Mouse (Mus musculus): ENCODE results near the gene Gzf1. TPM values are rescaled to one million over a fixed set of nuclear protein-coding genes. Genes with fewer than 3 reads are reported as not detected.

The Gzf1 gene
- polyA plus RNA-seq, 1 experiment from 2014 or later, result 18.5 TPM

DNA sequence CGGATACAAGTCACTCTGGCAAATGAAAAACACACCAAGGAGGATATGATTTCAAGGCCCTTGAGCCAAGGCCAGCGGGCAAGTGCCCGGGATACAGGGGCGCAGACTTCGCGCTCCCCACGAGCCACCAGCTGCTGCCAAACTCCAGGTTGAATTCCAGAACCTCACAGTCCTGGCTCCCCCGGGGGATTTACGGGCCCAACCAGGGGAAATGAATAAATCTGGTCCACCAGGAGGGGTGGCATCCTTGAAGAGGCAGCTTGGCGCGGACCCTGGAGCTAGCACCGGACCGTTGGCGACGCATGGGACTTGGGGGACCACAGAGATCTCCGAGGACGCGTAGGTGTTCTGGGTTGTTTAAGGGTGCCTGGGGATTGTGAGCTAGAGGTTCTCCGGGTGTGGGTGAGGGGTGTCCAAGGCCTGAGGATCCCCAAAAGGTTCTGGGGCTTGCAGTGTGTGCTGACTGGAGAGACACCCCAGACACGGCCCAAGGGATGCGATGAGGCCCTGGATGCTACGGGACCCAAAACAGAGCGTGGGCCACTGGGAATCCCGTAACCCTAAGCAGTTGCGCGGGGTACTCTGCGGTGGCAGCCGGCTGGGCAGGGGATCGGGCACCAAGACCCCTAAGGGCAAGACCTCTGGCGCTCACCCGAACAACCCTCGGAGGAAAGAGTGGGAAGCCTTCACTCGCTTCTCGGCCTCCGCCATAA lies 50.9 kb downstream of the Gzf1 start:
- Histone ChIP-seq H3K27ac (peak overlapping the region; percentile 61), H3K9me3 (ENCODE audit: control insufficient read depth, low read length) (no peaks in the 10 kb centered on the region), H3K4me3 (replicated peaks; ENCODE audit: low read length) (peak overlapping the region; percentile 86), H3K36me3 (replicated peaks; ENCODE audit: control insufficient read depth, insufficient read depth) (no peaks in the 10 kb centered on the region), H3K4me2 (replicated peaks) (peak overlapping the region; percentile 89), H3K27me3 (ENCODE audit: control insufficient read depth, insufficient read depth, low read length) (no peaks in the 10 kb centered on the region), H3K9ac (peak overlapping the region; percentile 95), H3K4me1 (replicated peaks; ENCODE audit: control insufficient read depth, insufficient read depth, low read length) (peaks cover 24% of the 10 kb centered on the region)
- WGBS, result under 1% methylated on average over 35 of the region's 35 CpGs
- peak; percentile 82 for ATAC-seq (ENCODE audit: low FRiP score)
- no peak for DNase-seq (ENCODE audit: low spot score)

DNA sequence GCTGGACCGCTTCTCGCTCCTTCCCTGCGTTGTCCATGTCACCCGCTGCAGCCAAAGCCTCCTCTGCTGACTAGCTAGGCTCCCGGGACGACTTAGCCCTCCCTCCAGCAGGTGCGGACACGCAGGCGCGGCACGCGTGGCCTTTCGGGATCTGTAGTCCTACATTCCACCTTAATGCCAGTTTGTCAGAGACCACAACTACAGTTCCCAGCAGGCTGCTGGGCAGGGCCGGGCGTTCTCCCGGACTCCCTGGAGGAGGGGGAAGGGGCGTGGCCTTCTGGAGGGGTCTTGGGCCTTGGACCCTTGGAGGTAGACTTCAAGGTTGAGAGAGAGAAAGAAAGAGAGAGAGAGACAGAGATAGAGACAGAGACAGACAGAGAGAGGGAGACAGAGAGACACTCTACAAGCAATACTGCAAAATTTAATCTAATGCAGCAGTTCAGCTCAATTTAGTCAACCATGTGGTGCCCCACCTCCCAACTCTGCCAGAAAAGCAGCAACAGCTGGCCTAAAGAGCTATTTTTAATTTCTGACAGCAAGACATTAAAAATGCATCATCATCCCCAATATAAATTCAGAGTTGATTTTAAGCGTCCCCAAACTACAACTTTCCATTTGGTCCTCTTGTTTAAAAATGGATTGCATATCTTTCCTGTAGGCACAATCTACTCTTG lies 51.6 kb downstream of the Gzf1 start, which contains the start of gene Napb:
Gene Napb, minus strand, starts transcription at position 141 of the 674 bp plus-strand sequence.
- H3K36me3 ChIP-seq (replicated peaks; ENCODE audit: control insufficient read depth, insufficient read depth), result no peaks in the 10 kb centered on the region
- peak; percentile 92 for DNase-seq (ENCODE audit: low spot score)
- WGBS, result 3% methylated on average over 18 of the region's 18 CpGs

More for the DNA sequence above, 51.6 kb downstream of the Gzf1 start, which contains the start of gene Napb:
- peak; percentile 100 for ATAC-seq (ENCODE audit: low FRiP score)
- Histone ChIP-seq H3K9me3 (ENCODE audit: control insufficient read depth, low read length) (no peaks in the 10 kb centered on the region), H3K4me3 (replicated peaks; ENCODE audit: low read length) (peak within 1 kb of the TSS; percentile 86), H3K9ac (peak within 1 kb of the TSS; percentile 95), H3K27ac (peak within 1 kb of the TSS; percentile 61), H3K4me1 (replicated peaks; ENCODE audit: control insufficient read depth, insufficient read depth, low read length) (peaks cover 24% of the 10 kb centered on the region), H3K27me3 (ENCODE audit: control insufficient read depth, insufficient read depth, low read length) (no peaks in the 10 kb centered on the region), H3K4me2 (replicated peaks) (peak within 1 kb of the TSS; percentile 89)

Other genes starting within 250 kb of the Gzf1 start
- gene Cd93, start 237.5 kb upstream of the Gzf1 start, polyA plus RNA-seq (2014; fragmentation: Nextera tagmentation; extraction: Ambion mirVana), result 10.1 and 10.3 TPM in 2 replicates
- 47.0 and 48.5 TPM in 2 replicates for gene Nxt1, start 8.4 kb upstream of the Gzf1 start, polyA plus RNA-seq (2014; fragmentation: Nextera tagmentation; extraction: Ambion mirVana)
- gene Napb, start 51.4 kb downstream of the Gzf1 start, polyA plus RNA-seq (2014; fragmentation: Nextera tagmentation; extraction: Ambion mirVana), result 94.1 and 99.4 TPM in 2 replicates
- gene Cstl1, start 69.3 kb downstream of the Gzf1 start, polyA plus RNA-seq (2014; fragmentation: Nextera tagmentation; extraction: Ambion mirVana), result not detected in 2 replicates
- not detected in 2 replicates for gene Cst11, start 90.5 kb downstream of the Gzf1 start, polyA plus RNA-seq (2014; fragmentation: Nextera tagmentation; extraction: Ambion mirVana)
- gene 8030411F24Rik, start 101.0 kb downstream of the Gzf1 start, polyA plus RNA-seq (2014; fragmentation: Nextera tagmentation; extraction: Ambion mirVana), result not detected in 2 replicates
- gene Cst12, start 108.3 kb downstream of the Gzf1 start, polyA plus RNA-seq (2014; fragmentation: Nextera tagmentation; extraction: Ambion mirVana), result not detected in 2 replicates
- not detected in 2 replicates for gene Cst8, start 117.8 kb downstream of the Gzf1 start, polyA plus RNA-seq (2014; fragmentation: Nextera tagmentation; extraction: Ambion mirVana)
- not detected in 2 replicates for gene Cst13, start 139.1 kb downstream of the Gzf1 start, polyA plus RNA-seq (2014; fragmentation: Nextera tagmentation; extraction: Ambion mirVana)
- not detected in 2 replicates for gene Cst9, start 154.1 kb downstream of the Gzf1 start, polyA plus RNA-seq (2014; fragmentation: Nextera tagmentation; extraction: Ambion mirVana)
- gene 9230104L09Rik, start 184.0 kb downstream of the Gzf1 start, polyA plus RNA-seq (2014; fragmentation: Nextera tagmentation; extraction: Ambion mirVana), result not detected in 2 replicates
- gene Cst3, start 194.7 kb downstream of the Gzf1 start, polyA plus RNA-seq (2014; fragmentation: Nextera tagmentation; extraction: Ambion mirVana), result 702 and 729 TPM in 2 replicates

Measured in hindbrain, embryonic 14.5 days (tissue).